Mouse (Mus musculus) thymus, adult 18-20 months (tissue): ENCODE measurements at regions not wholly inside any gene's neighbourhood (a gene's known extent, or its start where the extent isn't known, plus 50 kb on each side); places are given as distances from the start of the nearest gene placed in this dataset.

ENCODE experiments used
- DNase-seq, 2 experiments: peaks; one replicate each; pipeline ENCODE4 v3.0.0; 2022; ENCODE audit warnings: mixed read lengths in 2 of 2

DNA sequence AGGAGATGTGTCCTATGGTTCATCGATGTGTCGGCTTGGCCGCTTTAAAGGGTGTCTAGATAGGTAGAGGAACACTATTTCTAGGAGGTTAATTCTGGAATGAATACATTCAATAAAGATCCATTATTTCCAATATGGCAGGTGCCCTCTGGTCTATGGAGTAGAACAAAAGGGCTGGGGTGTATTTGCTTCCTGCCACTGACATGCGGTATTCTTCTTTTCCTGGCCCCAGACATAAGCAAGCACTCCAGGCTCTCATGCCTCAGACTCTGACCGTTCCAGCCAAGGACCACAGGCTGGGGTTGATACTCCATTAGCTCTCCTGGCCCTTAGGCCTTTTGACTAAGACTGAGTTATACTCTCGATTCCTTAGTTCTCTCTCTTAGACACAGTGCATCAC is 323.0 kb downstream of the Etnk1 start:
- no peak for DNase-seq

DNA sequence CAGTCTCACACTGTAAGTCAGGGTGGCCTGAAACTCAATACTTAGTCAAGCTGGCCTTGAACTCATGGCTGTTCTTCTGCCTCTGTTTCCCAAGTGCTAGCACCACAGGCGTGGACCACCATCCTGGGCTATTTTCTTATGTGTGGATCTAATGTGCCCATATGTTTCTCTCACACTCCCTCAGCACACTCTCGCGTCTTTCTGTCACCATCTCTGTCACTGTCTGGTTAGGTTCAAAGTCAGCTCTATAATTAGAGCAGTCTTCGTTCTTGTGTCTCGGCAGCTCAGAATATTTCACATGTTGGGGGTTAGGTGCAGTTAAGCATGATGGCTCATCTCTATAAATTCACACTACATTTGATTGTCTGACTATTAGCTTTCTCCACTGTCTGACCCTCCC is 324.4 kb downstream of the Etnk1 start:
- no peak for DNase-seq

DNA sequence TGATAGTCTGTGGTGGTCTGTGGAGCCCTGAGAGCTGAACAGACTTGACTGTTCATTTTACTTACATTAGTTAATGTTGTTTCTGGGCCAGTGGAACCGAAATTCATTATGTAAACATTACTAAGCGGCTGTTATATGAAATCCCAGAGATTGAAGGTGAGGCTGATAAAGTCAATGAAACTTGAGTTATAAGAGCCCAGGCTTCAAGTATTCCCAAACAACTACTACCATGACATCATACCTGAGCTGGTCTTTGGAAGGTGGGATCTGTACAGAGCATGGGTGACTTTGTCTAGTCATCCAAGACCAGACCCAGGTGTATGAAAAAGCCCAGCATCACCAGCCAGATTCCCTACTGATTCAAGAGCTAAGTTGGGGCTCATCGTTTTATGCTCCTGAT is 326.5 kb downstream of the Etnk1 start:
- no peak for DNase-seq

DNA sequence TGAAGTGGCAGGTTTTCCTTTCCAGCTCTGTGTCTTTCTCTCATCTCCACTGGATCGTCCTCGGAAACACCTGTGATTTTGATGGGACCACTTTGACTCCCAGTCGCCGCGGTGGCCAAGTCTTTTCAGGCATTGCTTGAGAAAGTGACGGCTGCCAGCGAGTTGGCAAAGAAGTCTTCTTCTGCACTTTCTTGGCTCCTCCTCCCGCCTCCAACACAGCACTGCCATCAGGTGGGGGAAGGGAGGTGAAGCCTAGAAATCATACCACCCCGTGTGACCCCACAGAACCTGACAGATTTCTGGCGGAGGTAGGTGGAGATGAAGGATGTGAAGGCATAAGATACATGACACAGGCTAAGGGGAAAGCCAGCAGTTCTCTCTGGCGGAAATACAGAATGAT is 327.3 kb downstream of the Etnk1 start:
- DNase-seq: no peak

DNA sequence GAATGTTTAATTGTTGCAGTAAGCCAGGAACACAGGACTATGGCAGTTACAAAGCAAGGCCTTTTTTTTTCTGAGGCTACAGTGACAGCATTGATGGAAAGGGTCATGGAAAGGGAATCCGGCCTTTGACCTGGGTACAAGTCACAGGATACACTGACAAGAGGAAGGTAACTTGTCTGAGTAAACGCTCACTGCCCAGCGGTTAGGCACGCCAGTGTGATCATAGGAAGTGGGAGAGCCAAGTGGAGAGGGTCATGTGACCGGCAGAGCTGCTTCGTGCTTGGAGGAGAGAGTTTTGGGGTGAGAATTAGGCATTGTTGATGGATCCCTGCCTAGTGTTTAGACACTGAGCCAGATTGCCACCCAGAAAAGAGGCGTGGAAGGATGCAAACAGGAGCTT is 327.9 kb downstream of the Etnk1 start:
- no peak for DNase-seq

DNA sequence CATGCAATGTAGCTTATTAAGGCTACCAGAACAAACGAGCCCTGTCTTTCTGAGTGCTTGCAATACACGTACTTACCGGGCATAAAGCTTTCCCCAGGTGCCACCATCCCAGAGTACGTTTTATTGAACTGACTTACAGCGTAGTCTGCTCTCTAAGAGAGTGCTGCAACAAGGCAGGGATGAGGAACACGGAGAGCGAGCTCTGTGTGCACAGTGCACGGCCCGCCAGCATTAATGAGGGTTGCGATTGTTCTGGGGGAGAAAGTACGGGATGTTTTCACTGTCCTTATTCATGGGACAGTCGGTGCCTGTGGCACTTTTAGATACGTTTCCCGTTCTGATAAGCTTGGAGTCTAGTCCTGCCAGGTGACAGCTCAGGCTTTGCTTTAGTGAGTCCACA is 331.7 kb downstream of the Etnk1 start:
- no peak for DNase-seq

DNA sequence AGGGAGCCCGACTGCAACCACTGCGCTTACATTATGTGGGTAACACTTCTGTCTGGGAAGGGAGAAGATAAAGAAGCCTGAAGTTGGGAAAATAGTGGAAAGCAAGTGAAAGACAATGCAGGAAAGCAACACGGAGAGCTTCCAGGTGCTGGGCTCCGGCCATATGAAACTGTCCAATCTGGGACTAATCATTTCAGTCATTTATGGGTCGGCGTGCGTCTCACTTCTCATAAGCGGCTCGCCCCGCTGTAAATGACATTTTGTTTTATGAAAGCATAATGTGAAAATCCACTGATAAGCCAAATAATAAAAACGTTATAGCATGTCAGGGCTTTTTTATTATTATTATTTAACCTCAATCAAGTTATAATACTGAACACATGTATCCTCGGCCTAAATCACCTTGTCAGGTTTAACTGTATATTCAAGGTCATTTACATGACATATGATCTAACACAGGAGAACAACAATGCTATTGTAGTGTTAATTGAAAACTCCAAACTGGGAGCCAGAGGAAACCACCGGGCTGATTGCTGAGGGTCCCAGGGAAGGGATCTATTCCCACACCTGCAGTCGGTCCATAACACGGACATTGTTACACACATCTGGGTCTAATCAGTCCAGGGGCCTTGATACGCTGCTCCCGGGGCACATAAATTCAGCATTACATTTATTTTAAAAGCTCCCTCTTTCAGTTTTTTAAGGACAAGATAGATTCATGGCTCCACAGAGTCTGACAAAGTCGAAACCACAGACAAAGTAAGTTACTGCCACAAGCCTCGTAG is 332.4 kb downstream of the Etnk1 start:
- DNase-seq: no peak

DNA sequence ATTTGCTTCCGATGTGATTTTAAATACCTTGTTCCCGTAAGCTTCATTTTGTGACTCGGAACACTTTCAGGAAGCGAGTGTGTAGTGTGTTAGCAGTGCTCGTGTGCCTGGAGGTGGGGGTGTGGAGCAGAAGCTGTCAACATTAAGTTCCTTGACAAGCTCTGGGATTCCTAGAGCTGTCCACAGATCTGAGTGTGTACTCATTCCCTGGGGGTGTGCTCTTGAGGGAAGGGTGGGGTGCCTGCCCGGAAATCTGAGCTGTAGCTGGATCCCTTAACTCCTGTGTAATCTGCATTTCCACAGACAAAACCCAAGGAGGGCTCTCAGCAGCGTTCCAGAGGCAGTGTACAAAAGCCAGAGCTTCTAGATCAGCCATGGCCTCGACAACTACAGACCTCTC is 335.8 kb downstream of the Etnk1 start:
- DNase-seq: no peak

DNA sequence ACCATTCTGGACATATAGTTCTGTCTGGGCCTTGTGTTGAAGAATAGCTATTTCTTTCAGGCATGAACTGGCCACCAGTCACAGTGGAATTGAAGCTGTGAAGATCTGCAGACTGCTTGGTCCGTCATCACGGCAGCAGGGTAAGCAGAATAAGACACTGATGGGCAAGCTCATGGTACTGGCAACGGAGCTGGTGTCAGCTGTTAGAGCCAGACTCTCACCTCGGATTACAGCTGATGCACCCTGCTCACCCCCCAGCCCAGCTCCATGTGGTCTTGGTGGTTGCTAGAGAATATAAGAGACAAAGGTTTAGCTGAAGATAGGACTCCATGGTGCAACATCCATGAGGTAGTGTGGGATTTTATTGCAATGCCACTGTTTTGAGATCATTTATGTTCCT is 336.9 kb downstream of the Etnk1 start:
- DNase-seq: no peak

DNA sequence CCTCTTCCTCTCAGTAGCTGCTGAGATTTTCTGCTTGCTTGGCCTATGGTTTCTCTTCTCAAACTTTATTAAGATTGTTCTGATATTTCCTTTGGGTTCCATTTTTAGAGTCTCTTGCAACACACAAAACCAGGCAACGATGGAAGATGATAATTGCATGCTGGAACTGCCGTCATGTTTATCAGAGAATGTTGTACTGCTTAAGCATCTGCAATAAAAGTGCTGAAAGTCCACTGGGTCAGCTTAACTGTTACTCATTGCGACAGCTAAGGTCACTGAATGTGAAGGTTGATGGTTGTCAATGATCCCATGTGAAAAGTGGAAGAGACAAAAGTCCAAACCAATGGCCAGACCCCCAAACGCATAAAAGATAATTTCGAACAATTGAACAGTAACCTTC is 346.4 kb downstream of the Etnk1 start:
- DNase-seq: no peak

DNA sequence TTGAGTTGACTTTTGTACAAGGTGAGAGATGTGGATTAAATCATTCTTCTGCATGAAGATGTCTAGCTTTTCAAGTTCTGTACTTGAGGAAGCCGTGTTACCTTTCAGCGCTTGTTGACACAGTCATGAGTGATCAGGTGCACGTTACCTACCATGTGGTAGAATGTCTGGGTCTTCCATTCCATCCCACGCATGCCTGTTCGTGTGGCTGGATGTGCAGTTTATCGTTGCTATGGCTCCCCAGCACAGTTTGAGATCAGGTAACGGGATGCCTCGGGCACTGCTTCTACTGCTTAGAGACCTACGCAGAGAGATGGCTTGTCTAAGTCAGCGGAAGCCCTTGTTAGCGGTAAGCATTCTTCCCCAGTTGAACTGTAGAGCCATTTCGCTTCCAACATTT is 348.1 kb downstream of the Etnk1 start:
- no peak for DNase-seq

DNA sequence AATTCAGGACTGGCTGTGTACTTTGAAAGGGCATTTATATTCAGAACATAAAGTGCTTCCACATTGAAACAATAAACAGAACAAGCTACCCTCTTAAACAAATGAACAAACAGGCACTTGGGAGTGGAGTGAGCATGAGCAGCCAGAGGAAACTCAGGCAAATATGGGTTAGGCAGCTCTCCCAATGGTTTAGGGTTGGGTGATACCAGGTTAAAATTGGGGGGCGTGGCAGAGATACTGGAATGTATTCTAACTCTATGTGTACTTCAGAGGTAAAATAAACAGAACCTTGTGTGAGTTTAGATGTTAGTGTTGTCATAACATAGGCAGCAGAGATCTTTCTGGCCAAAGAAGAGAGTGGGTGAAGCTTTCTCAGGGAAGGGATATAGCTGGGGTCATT is 349.7 kb downstream of the Etnk1 start:
- no peak for DNase-seq

DNA sequence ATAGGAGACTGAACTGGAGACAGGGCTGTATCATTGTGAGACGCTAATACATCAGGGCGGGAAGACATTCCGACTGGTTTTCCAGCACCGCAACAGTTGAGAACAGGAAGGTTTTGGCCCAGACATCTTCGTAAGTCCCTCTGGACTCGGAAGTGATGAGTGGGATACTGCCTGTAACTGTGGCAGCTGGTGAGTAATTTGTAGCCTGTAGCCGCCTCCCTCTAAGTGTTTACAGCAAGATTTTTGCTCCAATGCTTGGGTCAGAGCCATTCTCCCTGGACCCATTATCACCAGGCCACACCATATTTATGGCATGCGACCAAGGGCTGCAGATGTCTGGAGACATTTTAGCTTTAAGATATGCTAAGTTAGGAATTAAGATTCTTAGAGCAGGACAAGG is 351.5 kb downstream of the Etnk1 start:
- no peak for DNase-seq

DNA sequence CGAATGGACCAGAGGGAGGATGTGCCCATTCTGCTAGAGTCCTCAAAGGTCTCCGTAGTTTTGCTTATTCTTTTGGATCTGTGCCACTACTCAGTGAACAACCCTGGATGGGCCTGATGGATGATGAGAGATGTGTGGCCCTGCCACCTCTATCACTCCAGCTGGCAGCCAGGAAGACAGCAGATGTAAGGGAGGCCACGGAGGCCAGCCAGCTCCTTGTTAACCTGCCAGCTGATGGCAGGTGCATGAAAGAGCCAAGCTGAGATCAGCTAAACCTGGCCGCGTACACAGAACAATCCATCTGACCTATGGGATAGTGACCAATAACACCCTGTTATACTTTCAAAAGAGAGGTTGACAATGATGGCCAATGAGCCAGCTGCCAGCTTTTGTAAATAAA is 352.6 kb downstream of the Etnk1 start:
- DNase-seq: no peak

DNA sequence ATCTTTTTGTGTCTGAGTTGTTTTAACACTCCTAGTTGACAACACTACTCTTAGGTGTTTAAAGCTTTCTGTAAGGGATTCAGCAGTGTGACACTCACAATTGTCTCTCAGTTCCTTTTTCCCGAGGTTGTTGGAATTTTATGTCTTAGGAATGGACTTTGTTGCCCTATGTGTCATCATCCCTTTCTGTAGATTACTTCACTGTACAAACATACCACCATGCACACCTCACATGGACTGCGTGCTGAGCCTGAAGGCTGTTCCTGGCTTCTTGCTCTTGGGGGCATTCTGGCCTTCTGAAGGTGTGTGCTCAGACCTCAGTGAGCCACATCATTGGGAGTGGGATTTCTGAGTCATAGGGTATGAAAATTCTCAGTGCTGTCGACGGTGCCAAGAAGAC is 358.1 kb downstream of the Etnk1 start:
- DNase-seq: no peak

DNA sequence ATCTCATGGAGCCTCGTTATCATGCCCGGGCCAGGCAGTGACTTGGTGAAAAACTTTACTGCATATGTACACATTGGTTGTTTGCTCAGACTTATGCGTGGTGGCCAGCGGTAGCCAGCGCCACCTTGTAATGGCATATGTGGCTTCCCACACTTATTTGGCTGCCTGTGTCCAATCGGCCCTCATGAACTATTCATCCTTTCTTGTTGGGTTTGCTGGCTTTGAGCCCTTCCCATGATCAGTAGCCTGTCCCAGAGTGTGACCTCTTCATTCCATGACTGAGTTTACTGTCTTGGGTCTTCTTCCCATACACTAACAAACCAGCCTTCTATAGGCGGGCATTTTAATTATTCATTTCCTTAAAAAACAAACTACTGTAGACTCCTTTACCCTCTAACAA is 361.9 kb downstream of the Etnk1 start:
- DNase-seq: no peak

DNA sequence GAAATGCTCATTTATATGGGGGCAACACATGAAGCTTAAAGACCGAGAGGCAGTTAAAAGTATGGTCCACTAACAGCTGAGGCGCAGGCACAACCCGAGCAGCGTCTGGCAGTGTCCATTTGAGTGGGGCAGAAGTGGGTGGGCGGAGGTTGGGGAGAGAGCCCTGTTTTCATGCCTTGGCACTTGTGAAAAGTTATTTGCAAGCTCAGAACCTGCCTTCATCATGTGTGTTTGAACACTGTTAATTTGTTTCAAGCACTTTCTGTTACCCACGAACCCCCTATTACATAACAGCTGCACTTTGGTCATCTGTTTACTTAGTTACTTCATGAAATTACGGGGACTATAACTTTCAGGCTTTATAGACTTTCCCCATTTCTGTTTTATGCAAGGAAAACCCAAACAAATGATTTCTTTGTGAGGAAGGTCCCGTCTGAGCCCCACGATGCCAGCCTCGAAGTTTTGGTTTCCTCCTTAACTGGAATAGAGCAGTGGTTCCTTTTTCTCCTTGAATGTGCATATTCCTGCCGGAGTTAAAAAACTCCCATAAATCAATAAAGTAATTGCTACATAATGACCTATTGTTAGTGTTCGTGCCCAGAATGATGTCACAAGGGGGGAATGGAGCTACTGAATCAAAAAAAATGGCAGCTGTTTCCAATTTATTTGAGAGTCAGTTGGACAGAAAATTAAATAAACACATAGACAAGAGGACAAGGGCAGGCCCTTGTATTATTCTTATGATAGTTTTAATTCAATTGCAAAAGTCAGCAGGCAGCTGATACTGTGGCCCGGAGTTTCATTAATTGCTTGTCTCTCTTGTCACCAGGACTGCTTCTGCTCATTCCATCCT is 363.6 kb downstream of the Etnk1 start:
- DNase-seq: no peak

DNA sequence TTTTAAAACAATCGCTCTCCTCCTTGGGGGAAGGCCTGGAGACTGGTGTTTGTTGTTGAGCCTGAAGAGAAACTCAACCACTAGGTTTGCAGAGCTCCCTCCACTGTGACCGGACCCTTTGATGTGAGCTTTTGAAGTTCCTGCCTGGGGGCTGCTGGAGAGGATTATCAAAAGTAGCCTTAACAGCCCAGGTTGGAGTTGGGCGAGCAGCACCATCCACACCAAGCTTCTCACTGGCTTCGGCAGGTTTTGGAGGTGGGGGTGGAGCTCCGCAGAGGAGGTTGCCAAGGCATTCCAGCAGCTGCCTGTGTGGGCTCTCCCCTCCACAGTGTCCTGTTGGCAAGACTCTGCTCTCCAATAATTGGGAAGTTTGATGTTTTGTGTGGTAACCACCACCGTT is 364.5 kb downstream of the Etnk1 start:
- no peak for DNase-seq

DNA sequence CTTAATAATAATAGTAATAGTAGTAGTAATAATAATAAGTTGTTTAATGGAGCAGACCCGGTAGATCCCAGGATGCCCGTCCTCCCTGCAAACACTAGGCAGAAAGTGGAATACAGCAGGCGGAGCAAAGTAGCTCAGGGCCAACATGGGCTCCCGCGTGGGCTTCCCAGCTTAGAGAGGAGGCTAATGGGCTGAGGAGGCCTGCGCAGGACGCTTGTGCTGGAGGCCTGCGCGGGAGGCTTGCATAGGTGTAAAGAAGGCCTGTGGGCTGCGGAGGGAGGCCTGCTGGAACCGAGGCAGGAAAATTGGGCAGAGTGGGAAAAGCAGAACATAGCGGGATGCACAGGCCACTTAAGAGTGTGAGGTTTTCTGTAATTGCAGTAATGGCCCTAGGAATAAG is 365.4 kb downstream of the Etnk1 start:
- no peak for DNase-seq

DNA sequence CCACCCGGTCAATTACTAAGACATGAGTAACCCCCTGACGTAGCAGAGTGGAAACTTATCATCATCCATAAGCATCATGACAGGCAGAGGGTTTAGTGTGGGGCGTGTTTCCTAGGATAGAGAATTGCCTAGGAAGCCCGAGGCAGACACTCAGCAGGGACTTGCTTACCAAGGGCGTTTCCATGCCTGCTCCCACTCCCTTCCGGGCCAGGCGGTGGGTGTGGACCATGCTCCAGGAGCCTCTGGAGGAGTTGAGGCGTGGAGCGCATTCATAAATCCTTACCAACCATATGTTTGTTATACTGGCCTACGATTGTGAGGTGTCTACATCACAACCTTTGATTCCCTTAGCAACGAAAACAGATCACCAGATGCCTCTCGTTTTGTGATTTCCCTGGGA is 368.2 kb downstream of the Etnk1 start:
- DNase-seq: no peak

DNA sequence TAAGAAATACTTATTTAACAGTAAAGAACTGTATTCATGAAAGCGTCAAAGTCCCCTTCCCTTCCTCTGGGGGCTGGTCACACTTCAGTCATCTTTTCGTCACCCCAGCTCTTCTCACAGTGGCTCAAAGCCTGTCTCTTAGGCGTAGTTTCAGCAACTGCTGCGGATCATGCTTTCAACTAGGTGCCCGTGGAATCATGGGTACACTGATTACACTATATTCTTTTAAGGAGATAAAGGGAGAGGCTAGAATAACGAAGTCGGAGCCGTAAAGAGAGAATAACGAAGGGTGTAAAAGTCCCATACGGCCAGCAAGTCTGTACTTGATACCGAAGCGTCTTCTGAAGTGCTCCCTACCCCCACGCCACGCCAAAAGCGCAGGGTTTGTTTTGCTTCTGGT is 368.7 kb downstream of the Etnk1 start:
- no peak for DNase-seq

DNA sequence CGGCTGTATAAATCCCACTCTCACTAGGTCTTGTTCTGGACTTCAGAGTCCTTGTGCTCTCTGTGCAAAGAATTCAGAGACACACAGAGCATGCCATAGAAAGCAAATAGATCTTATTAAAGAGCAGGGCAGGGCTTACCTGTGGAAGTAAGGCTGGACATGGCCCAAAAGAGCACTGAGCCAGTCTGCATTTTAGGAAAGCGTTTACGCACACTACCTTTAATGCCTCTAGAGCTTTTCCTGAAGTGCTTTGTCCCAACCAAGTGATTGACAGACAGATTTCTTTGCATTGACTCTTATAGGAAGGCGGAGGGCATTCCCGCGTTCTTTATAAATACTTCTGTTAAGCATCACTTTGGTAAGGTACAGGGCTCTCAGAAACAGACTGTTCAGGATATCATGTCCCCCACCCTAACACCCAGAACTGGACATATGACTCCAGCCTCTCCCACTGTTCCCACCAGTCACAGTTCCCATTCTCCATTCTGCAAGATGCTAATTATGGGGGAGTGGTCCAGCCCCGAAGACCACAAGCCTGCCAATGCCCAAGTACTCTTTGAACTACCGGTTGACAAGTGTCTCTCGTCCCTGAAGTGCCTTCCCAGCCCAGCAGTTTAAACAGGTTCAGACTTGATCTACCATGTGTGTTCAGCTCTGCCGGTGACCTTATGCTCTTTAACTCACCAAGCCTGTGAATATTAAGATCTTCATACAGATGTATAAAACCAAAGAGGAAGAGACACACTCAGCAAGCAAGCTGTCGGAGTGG is 369.7 kb downstream of the Etnk1 start:
- no peak for DNase-seq

DNA sequence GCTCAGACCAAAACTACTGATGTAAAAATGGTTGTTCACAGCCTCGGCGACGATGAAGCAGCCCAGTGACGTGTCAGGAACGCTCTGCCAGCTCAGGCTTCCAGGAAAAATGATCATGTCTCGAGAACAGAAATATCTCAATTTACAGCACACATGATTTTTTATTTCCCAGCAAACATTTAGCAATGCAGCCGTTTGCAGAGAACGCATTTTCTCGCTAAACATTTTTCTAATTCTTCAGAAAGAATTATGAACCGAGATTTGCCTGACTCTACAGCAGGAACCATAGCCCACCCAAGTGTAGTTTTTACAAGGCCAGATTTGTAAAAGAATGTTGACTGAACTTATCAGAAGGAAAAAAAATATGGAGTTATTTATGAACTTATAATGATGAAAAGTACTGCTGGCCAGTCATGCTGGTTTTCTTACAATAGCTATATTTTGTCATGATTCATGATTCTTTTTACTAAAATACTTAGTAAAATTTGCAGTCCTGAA is 380.4 kb downstream of the Etnk1 start:
- DNase-seq: no peak

DNA sequence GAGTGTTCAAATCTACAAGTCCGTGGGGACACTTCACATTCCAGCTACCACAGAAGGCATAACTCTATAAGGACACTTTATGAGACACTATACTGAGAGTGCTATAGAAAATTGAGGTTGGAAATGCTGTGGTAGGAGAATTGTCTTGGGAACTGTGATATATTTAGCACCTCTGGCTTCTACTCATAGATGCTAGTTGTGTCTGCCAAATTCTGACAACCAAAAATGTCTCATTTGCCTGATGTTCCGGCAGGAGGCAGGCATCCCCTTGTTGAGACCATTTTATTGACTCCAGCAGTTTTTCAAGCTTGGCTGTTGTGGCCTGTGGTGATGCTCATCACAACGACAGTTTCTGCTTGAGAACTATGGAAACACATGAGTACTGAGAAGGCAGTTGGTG is 387.9 kb downstream of the Etnk1 start:
- DNase-seq: no peak
